Mouse (Mus musculus): ENCODE results near the gene Hist2h2be. TPM values are rescaled to one million over a fixed set of nuclear protein-coding genes. Genes with fewer than 3 reads are reported as not detected.

The Hist2h2be gene
- polyA plus RNA-seq, 1 experiment: 12.1 TPM

Other genes with a start within 250 kb of the Hist2h2be start
- gene Plekho1, start 225.1 kb upstream of the Hist2h2be start, polyA plus RNA-seq (2012; rRNA removed): 187 and 193 TPM in 2 replicates
- gene Vps45, start 162.7 kb upstream of the Hist2h2be start, polyA plus RNA-seq (2012; rRNA removed): 18.4 and 30.4 TPM in 2 replicates
- gene Otud7b, start 116.6 kb upstream of the Hist2h2be start, polyA plus RNA-seq (2012; rRNA removed): 14.9 and 18.9 TPM in 2 replicates
- 7.7 and 18.9 TPM in 2 replicates for gene Mtmr11, start 59.1 kb upstream of the Hist2h2be start, polyA plus RNA-seq (2012; rRNA removed)
- 70.9 and 110 TPM in 2 replicates for gene Sf3b4, start 48.8 kb upstream of the Hist2h2be start, polyA plus RNA-seq (2012; rRNA removed)
- 19.2 and 20.4 TPM in 2 replicates for gene Sv2a, start 40.0 kb upstream of the Hist2h2be start, polyA plus RNA-seq (2012; rRNA removed)
- gene Bola1, start 1.4 kb upstream of the Hist2h2be start, polyA plus RNA-seq (2012; rRNA removed): 54.1 and 66.8 TPM in 2 replicates
- 2.2 and 20.1 TPM in 2 replicates for gene Hist2h2ab, start 1.3 kb upstream of the Hist2h2be start, polyA plus RNA-seq (2012; rRNA removed)
- gene Hist2h2ac, start 239 bp upstream of the Hist2h2be start, polyA plus RNA-seq (2012; rRNA removed): 12.5 and 13.4 TPM in 2 replicates
- gene Hist2h3c2, start 18.0 kb downstream of the Hist2h2be start, polyA plus RNA-seq (2012; rRNA removed): 46.9 and 104 TPM in 2 replicates
- 4.9 and 34.3 TPM in 2 replicates for gene Hist2h2aa2, start 19.2 kb downstream of the Hist2h2be start, polyA plus RNA-seq (2012; rRNA removed)
- 15.4 and 49.6 TPM in 2 replicates for gene Hist2h2aa1, start 24.4 kb downstream of the Hist2h2be start, polyA plus RNA-seq (2012; rRNA removed)
- not detected in 2 replicates for gene Hist2h3c1, start 25.6 kb downstream of the Hist2h2be start, polyA plus RNA-seq (2012; rRNA removed)
- gene Hist2h4, start 42.2 kb downstream of the Hist2h2be start, polyA plus RNA-seq (2012; rRNA removed): 9.1 and 16.1 TPM in 2 replicates
- 87.7 and 152 TPM in 2 replicates for gene Hist2h3b, start 47.5 kb downstream of the Hist2h2be start, polyA plus RNA-seq (2012; rRNA removed)
- gene Hist2h2bb, start 48.6 kb downstream of the Hist2h2be start, polyA plus RNA-seq (2012; rRNA removed): 15.3 and 21.5 TPM in 2 replicates
- gene Fcgr1, start 72.8 kb downstream of the Hist2h2be start, polyA plus RNA-seq (2012; rRNA removed): 1.9 and 2.0 TPM in 2 replicates
- gene BC107364, start 231.2 kb downstream of the Hist2h2be start, polyA plus RNA-seq (2012; rRNA removed): 0.15 TPM in 1 of 2 replicates, not detected in the other

Measured in central nervous system, embryonic 11.5 days (tissue).